Mouse (Mus musculus) testis, adult 2 months (tissue): Measurements from ENCODE around the gene Sec24c.

Experiments
- CTCF ChIP-seq: fragments of 200-500 bp; IDR thresholded peaks from 2 replicates; pipeline ENCODE4 v1.5.1; 2012; ENCODE audit warnings: low read depth, mild to moderate bottlenecking, inconsistent platforms, low read length, moderate library complexity; ENCODE audit not compliant: control insufficient read depth, insufficient read depth, insufficient replicate concordance
- POLR2A ChIP-seq: fragments of 200-500 bp; IDR thresholded peaks from 2 replicates; pipeline ENCODE4 v1.6.1; 2012; ENCODE audit warnings: low read depth, mild to moderate bottlenecking, inconsistent platforms, low read length, moderate library complexity; ENCODE audit not compliant: control insufficient read depth

- no peak for TF ChIP-seq POLR2A
- no peak for TF ChIP-seq CTCF
These were observed 9.7 kb upstream of the Sec24c start for GRCm38 (mm10) chr14:20664436-20664835.
